Mouse (Mus musculus) heart, adult 9 months (tissue): Measurements from ENCODE around the gene Rtn3.

Source experiments
- DNase-seq, 2 experiments: peaks; one replicate each; pipeline ENCODE4 v3.0.0; 2022; ENCODE audit warnings: low spot score in 2 of 2

The Rtn3 gene

GRCm38 (mm10) chr19:7382248-7382902 is 100.7 kb downstream of the Rtn3 start:
- DNase-seq: peak; percentile 40 to 57

GRCm38 (mm10) chr19:7381906-7382247 is 101.2 kb downstream of the Rtn3 start:
- DNase-seq: peak in 1 of 2 experiments; percentile 6

- no peak for DNase-seq
Observed at GRCm38 (mm10) chr19:7377639-7378038, 105.4 kb downstream of the Rtn3 start.
